Mouse (Mus musculus) layer of hippocampus, adult 9-11 months (tissue): Measurements from ENCODE around the gene Abhd11.
A peak's percentile ranks its signal among the peaks of the same experiment; 100 is the strongest.
"Not testable (repeated sequence)": the region's sequence is repeated elsewhere in the genome, so short reads cannot be mapped to it uniquely, and the experiment has no call there.

Experiments used
- DNase-seq: peaks from one replicate; pipeline ENCODE4 v3.0.0; 2022

The Abhd11 gene

DNA sequence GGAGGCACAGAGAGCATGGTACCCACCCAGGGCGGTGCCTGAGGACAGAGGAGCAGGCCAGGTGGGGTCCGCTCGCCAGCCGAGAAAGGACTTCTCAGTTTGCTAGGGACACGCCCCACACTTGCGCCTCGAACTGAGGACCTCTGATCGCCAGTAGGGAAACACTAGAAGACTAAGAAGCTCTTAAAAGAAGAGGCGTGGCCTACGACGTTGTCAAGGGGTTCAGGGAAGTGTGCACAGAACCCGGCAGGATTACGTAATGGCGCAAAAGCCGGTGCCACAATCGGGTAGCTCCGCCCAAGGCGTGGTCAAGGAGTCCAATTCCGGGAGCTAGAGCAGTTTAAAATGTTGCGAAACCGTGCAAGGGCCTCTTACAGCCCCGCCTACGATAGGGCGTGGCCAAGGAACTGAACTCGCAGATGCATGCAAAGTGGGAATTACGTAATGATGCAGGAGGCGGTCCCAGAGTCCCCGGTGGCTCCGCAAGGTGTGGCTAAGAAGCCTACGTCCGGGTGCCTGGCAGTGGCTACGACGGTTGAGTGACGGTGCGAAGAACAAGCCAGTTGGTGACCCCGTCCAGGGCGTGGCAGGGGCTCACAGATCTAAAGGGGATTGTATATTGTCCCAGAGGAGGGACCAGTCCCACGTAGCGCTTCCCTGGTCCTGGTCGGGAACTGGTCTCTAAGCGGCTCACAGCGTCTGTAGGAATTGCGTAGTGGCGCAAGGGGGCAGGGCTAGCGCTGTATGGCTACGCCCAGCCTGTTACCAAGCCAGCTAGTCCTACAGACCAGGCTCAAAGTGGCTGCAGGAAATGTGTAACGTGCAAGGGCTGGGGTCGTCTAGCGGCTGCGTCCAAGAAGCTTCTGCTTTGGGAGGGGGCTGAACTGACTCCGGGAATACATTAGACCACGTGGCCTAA lies at the start of gene Abhd11:
TSS of gene Abhd11 (plus strand) at position 482 of the 919 bp plus-strand sequence.
- DNase-seq, result peak; percentile 100

DNA sequence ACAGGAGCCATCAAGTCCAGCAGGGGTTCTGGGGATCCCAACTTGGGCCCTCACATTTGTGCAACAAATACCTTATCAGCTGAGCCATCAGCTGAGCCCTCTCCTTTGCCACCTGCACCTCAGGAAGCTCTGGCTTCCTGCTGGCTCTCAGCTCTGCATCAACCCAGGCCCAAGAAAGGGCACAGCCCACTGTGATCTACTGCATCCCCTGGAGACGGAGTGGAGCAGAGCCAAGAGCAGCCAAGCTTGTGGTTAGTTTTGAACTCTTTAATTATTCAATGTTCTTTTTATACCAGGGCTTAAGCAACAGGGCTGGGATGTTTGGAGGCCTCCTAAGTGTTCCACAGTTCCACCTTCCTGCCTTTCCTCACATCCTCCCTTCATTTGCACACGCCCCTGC lies 48.5 kb upstream of the Abhd11 start:
- no peak for DNase-seq

DNA sequence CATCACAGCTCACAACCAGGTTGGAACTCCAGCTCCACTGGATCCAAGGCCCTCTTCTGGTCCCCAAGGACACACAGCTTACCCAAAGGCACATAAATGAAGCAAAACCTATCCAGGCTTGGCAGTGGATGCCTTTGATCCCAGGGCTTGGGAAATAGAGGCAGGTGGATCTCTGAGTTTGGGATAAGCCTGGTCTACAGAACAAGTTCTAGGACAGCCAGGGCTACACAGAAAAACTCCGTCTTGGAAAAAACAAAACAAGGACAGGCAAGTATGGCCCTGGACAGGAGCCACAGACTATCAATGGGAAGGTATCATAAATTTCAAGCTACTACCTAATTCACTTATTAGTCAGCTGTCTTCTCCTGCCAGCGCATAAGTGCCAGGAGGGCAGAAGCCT lies 47.4 kb upstream of the Abhd11 start:
- no peak for DNase-seq

DNA sequence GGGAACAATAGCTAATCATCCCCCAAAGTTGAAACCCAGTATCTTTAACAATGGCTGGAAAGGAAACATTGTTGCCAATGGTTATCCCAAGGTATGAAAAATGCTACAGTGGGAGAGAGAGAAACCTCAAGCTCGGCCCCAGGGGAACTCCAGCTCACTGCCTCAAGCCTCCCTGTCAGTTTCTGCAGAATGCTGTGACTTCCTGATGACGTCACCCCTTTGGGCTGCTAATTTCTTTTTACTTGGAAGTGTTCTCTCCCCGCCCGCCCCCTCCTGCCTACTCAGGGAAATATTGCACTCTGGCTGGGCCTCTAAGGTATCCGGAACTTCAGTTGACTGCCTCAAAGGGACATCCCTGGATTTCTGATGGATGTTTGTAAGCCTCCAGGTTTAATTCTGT lies 45.4 kb upstream of the Abhd11 start:
- DNase-seq, result no peak

DNA sequence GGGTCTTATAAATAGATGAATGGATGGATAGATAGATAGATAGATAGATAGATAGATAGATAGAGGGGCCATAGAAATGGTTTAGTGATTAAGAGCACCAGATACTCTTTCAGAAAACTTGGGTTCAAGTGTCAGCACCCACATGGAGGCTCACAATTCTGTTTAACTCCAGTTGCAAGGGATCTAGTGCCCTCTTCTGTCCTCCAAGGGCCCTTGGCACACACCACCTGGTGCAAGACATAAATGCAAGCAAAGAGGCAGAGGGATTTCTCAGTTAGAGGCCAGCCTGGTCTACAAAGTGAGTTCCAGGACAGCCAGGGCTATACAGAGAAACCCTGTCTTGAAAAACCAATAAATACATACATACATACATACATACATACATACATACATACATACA lies 44.3 kb upstream of the Abhd11 start:
- not testable (repeated sequence) for DNase-seq

DNA sequence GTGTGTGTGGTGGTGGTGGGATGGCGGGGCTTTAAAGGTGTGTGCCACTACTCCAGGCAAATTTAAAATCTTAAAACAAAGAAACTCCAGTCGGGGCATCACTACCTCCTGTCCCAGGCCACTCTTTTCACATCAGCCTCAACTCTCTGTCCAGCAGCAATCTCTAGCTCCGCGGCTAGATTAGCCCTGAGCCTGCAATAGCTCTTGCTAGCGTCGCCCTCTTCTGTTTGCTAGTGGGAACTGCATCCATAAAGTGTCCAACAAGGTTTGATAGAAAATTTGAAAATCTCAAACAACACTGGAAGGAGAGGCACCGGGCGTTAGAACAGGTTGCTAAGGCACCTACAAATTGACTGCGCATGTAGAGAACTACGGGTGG lies 43.5 kb upstream of the Abhd11 start:
- DNase-seq, result peak; percentile 36

DNA sequence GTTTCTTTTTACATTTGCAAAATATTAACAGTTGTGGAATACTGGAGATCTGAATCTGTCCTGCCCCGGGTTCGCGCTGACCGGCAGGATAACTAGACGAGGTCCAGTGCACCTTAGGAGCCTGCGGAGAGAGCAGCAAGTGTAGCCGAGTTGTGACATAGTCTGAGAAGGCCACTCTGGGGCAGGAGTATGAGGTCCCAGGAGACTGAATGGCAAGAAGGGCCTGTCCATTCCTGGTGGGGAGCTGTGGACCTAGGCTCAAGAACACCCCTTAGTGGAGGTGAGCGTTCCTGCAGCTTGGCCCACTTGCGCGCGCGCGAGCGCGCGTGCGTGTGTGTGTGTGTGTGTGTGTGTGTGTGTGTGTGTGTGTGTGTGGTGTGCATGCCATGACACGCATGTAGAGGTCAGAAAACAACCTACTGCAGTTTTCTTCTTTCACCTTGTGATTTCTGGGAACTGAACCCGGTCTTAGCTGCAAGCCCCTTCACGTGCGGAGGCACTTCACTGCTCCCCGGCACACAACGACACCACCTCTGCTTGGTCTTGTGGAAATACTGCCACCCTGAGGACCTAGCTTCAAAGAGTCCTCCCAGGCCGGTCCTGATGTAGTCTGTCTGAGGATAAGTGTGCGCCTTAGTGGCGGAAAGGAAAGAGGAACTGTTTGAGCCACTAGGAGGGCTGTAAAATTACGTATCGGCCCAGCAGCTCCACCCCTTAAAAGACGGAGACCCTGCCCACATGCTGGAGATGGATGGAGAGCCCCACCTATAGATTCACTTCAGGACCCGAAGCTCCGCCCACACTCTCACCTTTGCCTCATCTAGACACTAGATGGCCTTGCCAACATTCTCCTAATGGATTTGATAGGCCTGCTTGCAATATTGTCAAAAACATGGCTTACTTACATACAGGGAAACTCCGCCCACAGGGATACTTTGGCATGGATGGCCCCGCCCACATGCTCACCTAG lies 42.8 kb upstream of the Abhd11 start:
- peak; percentile 21 for DNase-seq

DNA sequence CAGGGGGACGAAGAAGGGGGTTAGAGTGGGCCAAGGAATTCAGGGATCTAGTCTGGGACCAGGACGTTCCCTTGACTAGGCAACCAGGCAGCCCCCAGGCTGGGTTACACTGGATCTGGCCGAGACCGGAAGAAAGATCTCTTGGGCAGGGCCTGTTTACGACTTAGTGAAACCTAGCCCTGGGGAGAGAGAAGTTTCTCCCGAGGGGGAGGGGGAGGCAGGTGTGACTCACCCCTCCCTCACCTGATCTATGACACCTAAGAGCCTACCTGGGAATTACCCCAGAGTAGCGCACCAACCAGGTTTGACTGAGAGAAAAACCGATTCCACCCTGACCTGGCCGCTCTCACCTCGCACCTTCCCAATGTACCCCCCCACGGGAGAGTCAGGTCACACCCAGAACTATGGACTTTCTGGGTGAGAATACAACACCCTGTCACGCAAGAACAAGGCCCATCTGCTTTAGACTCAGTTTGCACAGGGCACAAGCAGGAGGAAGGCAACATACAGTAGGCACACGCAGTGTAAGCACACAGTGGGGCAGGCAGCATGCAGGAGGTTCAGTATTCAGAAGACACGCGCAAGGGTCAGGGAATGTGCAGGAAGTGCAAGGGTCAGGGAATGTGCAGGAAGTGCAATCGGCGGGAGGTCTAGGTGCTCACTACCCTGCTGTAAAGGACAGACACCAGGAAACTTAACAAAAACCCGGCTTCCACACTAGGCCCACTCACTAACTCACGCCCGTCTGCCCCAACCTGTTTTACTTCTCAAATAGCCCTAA lies 41.6 kb upstream of the Abhd11 start:
- DNase-seq, result no peak

DNA sequence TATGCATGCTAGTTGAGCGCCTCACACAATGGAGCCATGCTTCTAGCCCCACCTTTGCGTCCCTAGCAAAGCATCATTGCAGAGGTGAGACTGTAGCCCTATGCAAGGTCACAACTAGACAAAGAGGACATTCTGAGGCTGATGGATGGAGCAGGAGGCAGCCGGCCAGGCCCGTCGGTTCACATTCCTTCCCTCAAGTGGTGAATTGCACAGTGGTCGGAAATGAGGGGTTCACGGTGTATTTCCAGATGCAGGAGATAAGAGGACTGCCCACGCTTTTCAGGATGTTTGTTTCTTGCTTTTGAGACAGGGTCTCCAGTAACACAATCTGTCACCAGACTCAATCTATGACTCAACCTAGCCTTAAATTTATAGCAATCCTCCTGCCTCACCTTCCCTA lies 38.3 kb upstream of the Abhd11 start:
- DNase-seq, result no peak

DNA sequence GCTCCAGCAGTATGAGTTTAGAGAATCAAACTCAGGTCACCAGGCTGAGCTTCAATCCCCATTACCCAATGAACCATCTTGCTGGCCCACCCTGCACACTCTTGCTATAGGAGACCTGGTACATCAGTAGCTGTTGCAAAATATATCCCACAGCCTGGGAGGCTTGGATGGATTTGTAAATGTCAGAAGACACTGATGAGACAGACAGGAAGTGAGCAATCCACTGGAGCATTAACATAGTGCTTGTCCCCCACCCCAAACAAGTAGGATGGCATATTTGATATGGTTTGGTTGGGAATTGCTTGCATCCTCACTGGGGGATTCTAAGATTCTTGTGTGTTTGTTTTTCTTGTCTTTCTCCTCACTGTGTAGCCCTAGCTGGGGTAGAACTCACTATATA lies 35.9 kb upstream of the Abhd11 start:
- DNase-seq, result no peak

DNA sequence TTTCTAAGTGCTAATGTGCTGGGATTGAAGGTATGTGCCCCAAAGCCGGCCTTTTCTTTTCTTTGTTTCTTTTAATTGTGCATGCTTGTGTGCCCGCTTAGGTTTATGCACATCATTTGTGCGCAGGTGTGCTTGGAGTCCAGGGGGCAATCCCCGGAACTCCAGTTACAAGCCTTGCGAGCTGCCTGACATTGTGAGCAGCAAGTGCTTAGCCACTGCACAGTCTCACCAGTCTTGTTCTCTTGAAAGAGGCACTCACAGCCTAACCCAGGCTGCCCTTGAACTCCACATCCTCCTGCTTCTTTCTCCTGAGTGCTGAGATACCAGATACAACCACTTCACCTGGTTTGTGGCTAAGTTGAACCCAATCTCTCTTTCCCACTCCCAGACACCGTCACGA lies 35.4 kb upstream of the Abhd11 start:
- DNase-seq, result no peak

DNA sequence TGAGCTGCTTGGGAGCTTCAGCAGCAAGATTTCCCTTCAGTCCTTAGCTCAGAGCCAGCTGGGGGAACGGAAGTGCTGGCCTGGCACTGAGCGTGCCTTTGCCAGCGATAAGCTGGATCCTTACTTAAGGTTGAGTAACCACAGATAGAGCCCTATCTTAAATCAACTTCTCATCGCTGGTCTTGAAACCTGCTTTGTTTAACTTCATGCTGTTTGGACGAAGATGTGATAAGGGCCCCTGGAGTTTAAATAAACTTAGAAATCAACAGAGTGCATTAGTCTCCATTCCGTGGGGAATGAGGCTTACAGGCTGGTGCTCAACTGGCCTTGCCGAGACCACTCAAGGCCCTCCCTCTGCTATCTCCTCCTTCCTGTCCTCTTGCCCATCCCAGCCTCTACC lies 34.7 kb upstream of the Abhd11 start:
- no peak for DNase-seq

DNA sequence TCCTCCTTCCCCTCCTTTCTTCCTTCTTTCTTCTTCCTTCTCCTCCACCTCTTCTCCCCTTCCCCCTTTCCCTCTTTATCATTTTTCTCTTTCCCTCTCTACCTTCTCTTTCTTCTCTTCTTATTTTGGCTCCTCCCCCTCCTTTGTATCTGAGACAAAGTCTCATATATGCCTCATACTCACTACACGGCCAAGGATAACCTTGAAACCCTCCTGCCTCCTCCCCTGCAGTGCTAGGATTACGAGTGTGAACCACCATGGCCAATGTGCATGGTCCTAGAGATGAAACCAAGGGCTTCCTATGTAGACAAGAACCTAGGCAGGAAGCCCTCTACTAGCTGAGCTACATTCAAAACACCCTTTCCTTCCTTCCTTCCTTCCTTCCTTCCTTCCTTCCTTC lies 34.0 kb upstream of the Abhd11 start:
- DNase-seq, result no peak

DNA sequence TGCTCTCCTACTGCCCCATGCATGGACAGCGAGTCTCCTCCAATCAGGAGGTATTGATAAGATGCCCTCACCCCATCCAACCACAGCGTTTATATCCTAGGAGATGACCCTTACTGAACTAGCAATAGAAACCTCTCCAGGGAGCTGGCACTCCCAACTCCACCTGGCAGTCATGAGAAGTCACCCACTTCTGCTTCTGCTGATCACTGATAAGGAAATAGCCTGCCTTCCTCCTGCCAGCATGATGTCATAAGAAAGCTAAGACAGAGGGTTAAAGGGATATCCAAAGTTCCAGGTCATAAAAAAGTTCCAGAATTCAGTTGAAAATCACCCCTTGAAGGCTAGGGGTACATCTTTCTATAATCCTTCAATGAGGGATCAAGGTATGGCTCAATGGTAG lies 32.8 kb upstream of the Abhd11 start:
- DNase-seq, result no peak

DNA sequence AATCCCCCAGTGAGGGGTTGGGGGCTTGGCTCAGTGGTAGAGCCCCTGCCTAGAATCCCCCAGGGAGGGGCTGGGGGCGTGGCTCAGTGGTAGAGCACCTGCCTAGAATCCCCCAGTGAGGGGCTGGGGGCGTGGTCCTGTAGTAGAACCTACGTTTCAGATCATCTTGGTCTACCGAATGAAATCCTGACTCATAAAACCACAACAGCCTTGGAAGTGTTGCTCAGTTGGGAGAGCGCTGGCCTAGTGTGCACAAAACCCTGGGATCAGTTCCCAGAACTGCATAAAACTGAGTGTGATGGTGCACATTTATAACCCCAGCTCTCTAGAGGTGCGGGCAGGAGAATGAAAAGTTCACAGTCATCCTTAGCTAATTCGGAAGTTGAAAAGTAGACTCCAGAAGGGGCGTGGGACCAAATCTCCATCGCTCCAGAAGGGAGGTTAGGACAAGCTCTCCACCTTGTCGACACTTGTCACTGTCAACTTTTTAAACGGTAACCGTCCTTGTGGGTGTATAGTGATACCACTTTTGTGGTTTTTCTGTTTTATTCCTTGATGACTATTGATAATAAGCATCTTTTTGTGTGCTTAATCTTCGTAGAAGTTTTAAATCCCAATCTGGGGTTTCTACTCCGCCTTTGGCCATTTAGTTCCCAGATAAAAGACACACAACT lies 32.2 kb upstream of the Abhd11 start:
- DNase-seq, result no peak

DNA sequence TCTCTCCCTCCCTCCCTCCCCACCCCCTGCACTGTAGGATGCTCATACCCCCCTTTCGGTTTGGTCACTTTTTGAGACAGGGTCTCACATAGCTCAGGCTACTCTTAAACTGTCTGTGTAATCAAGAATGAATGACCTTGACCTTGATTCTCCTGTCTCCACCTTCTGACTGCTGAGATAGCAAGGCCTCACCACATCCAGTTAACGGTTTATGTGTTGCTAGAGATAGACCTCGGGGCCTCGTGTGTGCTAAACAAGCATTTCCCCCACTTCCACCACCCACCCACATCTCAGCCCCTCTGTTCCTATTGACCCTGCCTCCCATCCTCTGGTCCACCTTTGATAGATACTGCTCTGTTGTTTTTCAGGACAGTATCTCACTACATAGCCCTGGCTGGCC lies 31.1 kb upstream of the Abhd11 start:
- no peak for DNase-seq

DNA sequence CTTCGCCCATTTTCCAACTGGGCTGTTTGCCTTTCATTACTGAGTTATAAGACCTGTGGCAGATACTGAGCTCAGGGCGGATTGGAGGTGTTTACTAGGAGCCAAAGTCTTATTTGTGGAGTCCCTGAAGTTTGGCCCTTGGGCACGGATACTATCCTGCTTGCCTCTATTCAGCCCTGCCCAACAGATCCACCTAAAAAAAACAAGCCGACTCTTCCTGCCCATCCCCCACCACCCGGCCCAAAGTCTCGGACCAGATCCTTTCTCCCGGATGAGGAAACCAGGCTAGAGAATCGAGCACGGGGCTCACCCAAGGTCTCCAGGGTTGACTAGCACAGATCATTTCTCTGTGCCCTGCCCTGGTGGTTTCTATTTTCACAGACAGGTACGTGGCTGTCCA lies 27.8 kb upstream of the Abhd11 start:
- DNase-seq, result no peak

DNA sequence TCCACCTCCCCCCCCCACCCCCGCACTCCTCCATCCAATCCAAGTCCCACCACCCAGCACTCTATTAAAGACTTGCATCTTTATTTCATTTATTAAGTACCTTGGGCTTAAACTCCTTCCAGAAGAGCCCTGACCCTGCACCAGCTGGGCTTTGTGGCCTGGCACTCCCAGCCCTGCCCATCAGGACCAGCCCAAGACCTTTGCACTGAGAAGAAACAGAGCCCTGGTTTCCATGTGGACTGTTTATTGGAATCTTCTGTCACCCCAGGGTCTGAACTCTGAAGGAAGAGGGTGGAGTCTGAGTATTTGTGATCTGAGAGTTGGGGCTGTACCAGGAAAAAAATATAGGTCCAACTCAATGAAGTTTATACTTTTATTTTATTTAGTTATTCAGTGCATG lies 25.8 kb upstream of the Abhd11 start:
- DNase-seq, result no peak

DNA sequence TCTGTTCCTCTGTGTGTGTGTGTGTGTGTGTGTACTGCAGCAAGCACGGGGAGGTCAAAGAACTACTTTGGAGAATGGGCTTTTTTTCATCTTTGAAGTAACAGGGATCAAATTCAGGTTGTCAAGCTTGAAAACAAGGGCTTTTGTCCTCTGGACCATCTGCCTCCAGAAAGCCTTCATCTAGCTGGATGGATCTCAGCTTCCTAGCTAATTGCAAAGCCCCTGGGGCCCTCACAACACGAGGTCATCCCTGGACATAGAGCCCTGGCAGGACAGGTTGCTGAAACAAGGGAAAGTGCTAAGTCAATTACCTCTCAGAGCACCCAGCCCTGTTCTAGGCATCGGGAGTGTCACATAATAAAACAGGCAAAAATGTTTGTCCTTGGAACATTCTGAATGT lies 25.2 kb upstream of the Abhd11 start:
- DNase-seq, result no peak

DNA sequence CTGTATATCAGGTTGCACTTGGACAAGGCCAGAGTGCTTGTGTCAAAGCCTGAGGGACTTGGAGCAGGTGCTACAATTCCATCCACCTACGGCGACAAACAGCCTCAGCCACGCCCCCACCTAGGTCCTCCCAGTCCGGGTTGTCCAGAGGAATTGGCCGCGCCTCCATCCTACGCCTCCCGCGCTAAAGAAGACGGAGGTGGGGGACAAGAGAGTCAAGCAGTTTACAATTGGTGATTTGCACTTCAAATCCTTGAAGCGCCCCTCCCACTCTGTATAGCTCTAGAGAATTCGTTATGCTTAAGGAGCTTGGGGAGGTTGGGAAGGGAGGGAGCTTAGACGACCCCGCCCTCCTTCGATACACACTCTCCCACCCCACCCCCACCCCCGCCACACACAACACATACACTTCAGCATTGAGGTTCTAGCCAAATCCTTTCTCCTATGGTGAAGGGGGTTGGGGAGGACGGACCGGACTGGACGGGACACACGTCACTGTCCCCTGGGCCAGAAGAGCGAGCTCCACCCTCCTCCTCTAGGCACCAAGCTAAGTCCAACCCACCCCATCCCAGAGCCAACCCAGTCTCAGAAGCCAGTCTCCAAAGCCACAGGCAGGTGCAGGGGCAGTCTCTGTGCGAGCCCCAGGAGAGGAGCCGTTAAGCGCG lies 23.2 kb upstream of the Abhd11 start, which contains the start of gene Cldn3:
TSS of gene Cldn3 (plus strand) at position 582 of the 665 bp plus-strand sequence.
- DNase-seq, result no peak
